Mouse (Mus musculus) intestine, embryonic 14.5 days (tissue): Measurements from ENCODE around the gene Npr1. TPM values are rescaled to one million over a fixed set of nuclear protein-coding genes. Genes with fewer than 3 reads are reported as not detected.

ENCODE experiments used
- ATAC-seq: fragments of 200-750 bp; cut with Nextera tagmentation; replicated peaks from 2 replicates; pipeline ENCODE4 v1.8.0; 2017; ENCODE audit warnings: low read depth, moderate number of reproducible peaks, moderate TSS enrichment, moderate library complexity; ENCODE audit not compliant: low FRiP score, low TSS enrichment
- DNase-seq: peaks from one replicate; pipeline ENCODE4 v3.0.0-alpha.2; 2018; ENCODE audit warnings: low spot score
- H3K27ac ChIP-seq: fragments of 300-500 bp; sonication (generic); 2 replicates; pipeline ENCODE4 v1.5.1; 2014; ENCODE audit warnings: low read depth, mild to moderate bottlenecking, control low read depth
- H3K27me3 ChIP-seq: fragments of 300-500 bp; sonication (generic); replicated peaks from 2 replicates; pipeline ENCODE4 v1.6.1; 2014; ENCODE audit warnings: low read length, control low read depth; ENCODE audit not compliant: control insufficient read depth, insufficient read depth
- H3K36me3 ChIP-seq: fragments of 300-500 bp; sonication (generic); 2 replicates; pipeline ENCODE4 v1.6.1; 2014; ENCODE audit warnings: low read length, control low read depth; ENCODE audit not compliant: control insufficient read depth, insufficient read depth
- H3K4me1 ChIP-seq: fragments of 300-500 bp; sonication (generic); replicated peaks from 2 replicates; pipeline ENCODE4 v1.6.1; 2014; ENCODE audit warnings: low read length, control low read depth, mixed read lengths; ENCODE audit not compliant: control insufficient read depth, insufficient read depth
- H3K4me2 ChIP-seq: fragments of 300-500 bp; sonication (generic); 2 replicates; pipeline ENCODE4 v1.6.1; 2014; ENCODE audit warnings: low read length
- H3K4me3 ChIP-seq: fragments of 300-500 bp; sonication (generic); 2 replicates; pipeline ENCODE4 v1.5.1; 2014; ENCODE audit warnings: low read depth, low read length, control low read depth, mixed read lengths
- H3K9ac ChIP-seq: fragments of 300-500 bp; sonication (generic); 2 replicates; pipeline ENCODE4 v1.6.1; 2014; ENCODE audit warnings: mild to moderate bottlenecking, low read length
- H3K9me3 ChIP-seq: fragments of 300-500 bp; sonication (generic); 2 replicates; pipeline ENCODE4 v1.6.1; 2016; ENCODE audit warnings: low read length, control low read depth; ENCODE audit not compliant: control insufficient read depth
- WGBS: fragments of 180-500 bp; shearing (Covaris S2); extraction: QIAGEN DNeasy Blood & Tissue Kit; methylation state at CpG from one replicate; pipeline ENCODE4 v1.1.7; 2014; 5-methylcytosine and 5-hydroxymethylcytosine counted together
- polyA plus RNA-seq: library from polyadenylated mRNA; unstranded; fragments of >200 nt; fragmentation: Nextera tagmentation; extraction: Ambion mirVana; gene quantifications from 2 replicates; pipeline ENCODE4 v1.2.1, GENCODE M21; 2014

Gene Npr1
- polyA plus RNA-seq, 1 experiment from 2014 or later: 5.3 TPM

GRCm38 (mm10) chr3:90400993-90401392 is 64.7 kb downstream of the Npr1 start:
- Histone ChIP-seq H3K36me3 (peaks cover 97% of the 10 kb centered on the region), H3K9me3 (no peaks in the 10 kb centered on the region), H3K4me2 (no peak overlapping the region), H3K4me3 (no peak overlapping the region), H3K27ac (no peak overlapping the region), H3K9ac (no peak overlapping the region), H3K4me1 (no peaks in the 10 kb centered on the region), H3K27me3 (no peaks in the 10 kb centered on the region)
- DNase-seq (no peak), ATAC-seq (no peak)
- WGBS: 74% methylated on average over 4 of the region's 4 CpGs

Other genes starting within 250 kb of the Npr1 start
- gene Jtb, start 234.3 kb downstream of the Npr1 start, polyA plus RNA-seq: 112 and 114 TPM in 2 replicates
- 5.8 and 6.9 TPM in 2 replicates for gene Creb3l4, start 222.4 kb downstream of the Npr1 start, polyA plus RNA-seq
- 101 and 104 TPM in 2 replicates for gene Slc39a1, start 217.7 kb downstream of the Npr1 start, polyA plus RNA-seq
- gene Crtc2, start 211.7 kb downstream of the Npr1 start, polyA plus RNA-seq: 17.3 and 17.5 TPM in 2 replicates
- gene Dennd4b, start 200.7 kb downstream of the Npr1 start, polyA plus RNA-seq: 3.6 and 4.9 TPM in 2 replicates
- 15.5 and 16.0 TPM in 2 replicates for gene Gatad2b, start 172.7 kb downstream of the Npr1 start, polyA plus RNA-seq
- 10.2 and 11.0 TPM in 2 replicates for gene Slc27a3, start 75.9 kb downstream of the Npr1 start, polyA plus RNA-seq
- 31.2 and 31.7 TPM in 2 replicates for gene Ints3, start 32.2 kb downstream of the Npr1 start, polyA plus RNA-seq
- 188 and 207 TPM in 2 replicates for gene Ilf2, start 10.3 kb upstream of the Npr1 start, polyA plus RNA-seq
- 67.5 and 80.6 TPM in 2 replicates for gene Snapin, start 25.2 kb upstream of the Npr1 start, polyA plus RNA-seq
- gene Chtop, start 43.6 kb upstream of the Npr1 start, polyA plus RNA-seq: 86.4 and 87.0 TPM in 2 replicates
- gene S100a1, start 48.5 kb upstream of the Npr1 start, polyA plus RNA-seq: 50.7 and 66.8 TPM in 2 replicates
- 27.7 and 30.3 TPM in 2 replicates for gene S100a13, start 48.6 kb upstream of the Npr1 start, polyA plus RNA-seq
- 0.91 and 1.0 TPM in 2 replicates for gene S100a14, start 61.0 kb upstream of the Npr1 start, polyA plus RNA-seq
- 107 and 121 TPM in 2 replicates for gene S100a16, start 71.4 kb upstream of the Npr1 start, polyA plus RNA-seq
- gene S100a3, start 94.7 kb upstream of the Npr1 start, polyA plus RNA-seq: 0.39 and 0.81 TPM in 2 replicates
- gene S100a2, start 124.4 kb upstream of the Npr1 start, polyA plus RNA-seq: not detected in 2 replicates
- gene Gm42674, start 136.0 kb upstream of the Npr1 start, polyA plus RNA-seq: not detected in 2 replicates
- 4.1 and 5.3 TPM in 2 replicates for gene S100a4, start 137.9 kb upstream of the Npr1 start, polyA plus RNA-seq
- 5.1 and 8.6 TPM in 2 replicates for gene S100a5, start 142.7 kb upstream of the Npr1 start, polyA plus RNA-seq
- gene S100a6, start 147.0 kb upstream of the Npr1 start, polyA plus RNA-seq: 359 and 401 TPM in 2 replicates
- 0.13 TPM in 1 of 2 replicates, not detected in the other for gene S100a7a, start 188.2 kb upstream of the Npr1 start, polyA plus RNA-seq
- gene S100a8, start 203.1 kb upstream of the Npr1 start, polyA plus RNA-seq: 2.3 and 14.3 TPM in 2 replicates
- gene S100a9, start 229.9 kb upstream of the Npr1 start, polyA plus RNA-seq: 1.6 and 5.3 TPM in 2 replicates